Mouse (Mus musculus): ENCODE measurements around the gene Shld2.

DNA sequence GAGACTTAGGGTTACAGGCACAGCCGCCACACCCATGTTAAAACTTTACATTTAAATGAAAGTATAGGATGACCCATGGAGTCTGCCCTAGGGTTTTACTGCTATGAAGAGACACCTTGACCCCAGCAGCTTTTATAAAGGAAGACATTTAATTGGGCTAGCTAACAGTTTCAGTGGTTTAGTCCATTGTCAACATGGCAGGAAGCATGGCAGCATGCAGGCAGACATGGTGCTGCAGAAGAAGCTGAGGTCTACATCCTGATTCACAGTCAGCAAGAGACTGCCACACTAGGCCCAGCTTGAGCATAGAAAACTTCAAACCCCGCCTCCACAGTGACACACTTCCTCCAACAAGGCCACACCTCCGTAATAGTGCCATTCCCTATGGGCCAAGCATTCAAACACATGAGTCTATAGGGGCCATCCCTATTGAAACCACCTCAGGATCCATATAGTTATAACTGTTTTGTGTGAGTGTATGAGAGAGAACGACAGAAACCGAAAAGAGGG, 13.3 kb upstream of the Shld2 start:
- no peak for TF ChIP-seq POLR2A (IDR thresholded peaks at IDR 0.05; ENCODE audit: insufficient read length, low read depth)
- TF ChIP-seq REST (IDR thresholded peaks at IDR 0.05; ENCODE audit: insufficient read depth, insufficient read length), result no peak
- no peak for TF ChIP-seq POLR2AphosphoS2 (IDR thresholded peaks at IDR 0.05; ENCODE audit: insufficient read length, low read depth)
- TF ChIP-seq MYOG (IDR thresholded peaks at IDR 0.05; ENCODE audit: control insufficient read depth in 1 of 3, insufficient read depth in 1 of 3, insufficient read length in 2 of 3, low read depth in 2 of 3), result no peak
- no peak for TF ChIP-seq MAX (IDR thresholded peaks at IDR 0.05; ENCODE audit: low read depth)
- no peak for TF ChIP-seq TCF12 (IDR thresholded peaks at IDR 0.05; ENCODE audit: insufficient read depth, poor library complexity, severe bottlenecking)
- TF ChIP-seq CEBPB (IDR thresholded peaks at IDR 0.05; ENCODE audit: insufficient read depth, poor library complexity, severe bottlenecking), result no peak
- TF ChIP-seq USF1 (IDR thresholded peaks at IDR 0.05; ENCODE audit: low read depth), result no peak
- TF ChIP-seq E2F4 (IDR thresholded peaks at IDR 0.05; ENCODE audit: insufficient read depth), result no peak
